In genomic region chr12:80917764-80918163, GRCm38 (mm10) we compare ENCODE assay signal across 10 mouse cellular contexts. TPM values are rescaled to one million over a fixed set of nuclear protein-coding genes. Genes with fewer than 3 reads are reported as not detected.
DNase-seq lines count a peak whose midpoint lies in the region; ATAC-seq and TF ChIP-seq lines count a peak whose summit lies in the region.
"Had no signal": no experiment of that assay in that cellular context is flagged by ENCODE, and none has a peak within 500 bp of the region (broad histone marks: within the 10 kb centered on the region; RNA-seq: fewer than 3 reads in every experiment).

No protein-coding gene starts in this region.

- no peaks in the 10 kb centered on the region for H3K36me3 ChIP-seq in kidney, postnatal 0 days (ENCODE audit: insufficient read depth, low read length)
- no peaks in the 10 kb centered on the region for H3K36me3 ChIP-seq in kidney, embryonic 15.5 days
- H3K36me3 ChIP-seq in embryonic facial prominence, embryonic 11.5 days (replicated peaks; ENCODE audit: control insufficient read depth, insufficient read depth, low read depth, low read length) = no peaks in the 10 kb centered on the region
- no peaks in the 10 kb centered on the region for H3K36me3 ChIP-seq in hindbrain, embryonic 13.5 days
- H3K36me3 ChIP-seq: embryonic facial prominence, embryonic 13.5 days; lung, embryonic 15.5 days had no signal

- H3K27me3 ChIP-seq in kidney, postnatal 0 days (ENCODE audit: insufficient read depth, low read length) = no peaks in the 10 kb centered on the region
- no peaks in the 10 kb centered on the region for H3K27me3 ChIP-seq in kidney, embryonic 15.5 days
- no peaks in the 10 kb centered on the region for H3K27me3 ChIP-seq in embryonic facial prominence, embryonic 11.5 days (ENCODE audit: control insufficient read depth, insufficient read depth, low read length)
- no peaks in the 10 kb centered on the region for H3K27me3 ChIP-seq in hindbrain, embryonic 13.5 days
- H3K27me3 ChIP-seq: embryonic facial prominence, embryonic 13.5 days; lung, embryonic 15.5 days had no signal

- intact Hi-C loops in heart, postnatal 25 days (cut with DNase I) = no loop called here

- H3K4me2 ChIP-seq in kidney, postnatal 0 days (ENCODE audit: low read length) = no peak overlapping the region
- no peak overlapping the region for H3K4me2 ChIP-seq in kidney, embryonic 15.5 days
- no peak overlapping the region for H3K4me2 ChIP-seq in embryonic facial prominence, embryonic 11.5 days (ENCODE audit: low read depth, low read length)
- no peak overlapping the region for H3K4me2 ChIP-seq in hindbrain, embryonic 13.5 days
- H3K4me2 ChIP-seq: embryonic facial prominence, embryonic 13.5 days; lung, embryonic 15.5 days had no signal

- DNase-seq in kidney, postnatal 0 days (ENCODE audit: low spot score) = no peak
- DNase-seq in MEL-GATA-1-ER (ENCODE audit: extremely low read depth, low read depth) = peak; percentile 25
- DNase-seq in embryonic facial prominence, embryonic 11.5 days (ENCODE audit: low spot score) = peak; percentile 15
- peak; percentile 21 to 53 for DNase-seq in natural killer cell, adult 2 months (ENCODE audit: low spot score in 2 of 2)
- DNase-seq in layer of hippocampus, adult 8-10 months (ENCODE audit: low spot score in 2 of 2) = no peak
- DNase-seq in heart, postnatal 25 days (ENCODE audit: low spot score) = no peak

- H3K9me3 ChIP-seq in kidney, postnatal 0 days (replicated peaks; ENCODE audit: low read length) = no peaks in the 10 kb centered on the region
- H3K9me3 ChIP-seq in kidney, embryonic 15.5 days (replicated peaks) = no peaks in the 10 kb centered on the region
- H3K9me3 ChIP-seq in embryonic facial prominence, embryonic 11.5 days (replicated peaks; ENCODE audit: control insufficient read depth, low read length) = no peaks in the 10 kb centered on the region
- H3K9me3 ChIP-seq in hindbrain, embryonic 13.5 days = no peaks in the 10 kb centered on the region
- H3K9me3 ChIP-seq: embryonic facial prominence, embryonic 13.5 days; lung, embryonic 15.5 days had no signal

- no peaks in the 10 kb centered on the region for H3K4me1 ChIP-seq in kidney, postnatal 0 days (replicated peaks; ENCODE audit: insufficient read depth, low read length)
- peaks cover 3% of the 10 kb centered on the region for H3K4me1 ChIP-seq in kidney, embryonic 15.5 days
- no peaks in the 10 kb centered on the region for H3K4me1 ChIP-seq in embryonic facial prominence, embryonic 11.5 days (ENCODE audit: control insufficient read depth, insufficient read depth, low read length)
- H3K4me1 ChIP-seq in hindbrain, embryonic 13.5 days (replicated peaks) = no peaks in the 10 kb centered on the region
- H3K4me1 ChIP-seq: lung, embryonic 15.5 days had no signal

- H3K27ac ChIP-seq in kidney, postnatal 0 days = no peak overlapping the region
- no peak overlapping the region for H3K27ac ChIP-seq in kidney, embryonic 15.5 days
- no peak overlapping the region for H3K27ac ChIP-seq in embryonic facial prominence, embryonic 11.5 days (replicated peaks; ENCODE audit: low read depth, low read length)
- H3K27ac ChIP-seq in hindbrain, embryonic 13.5 days = no peak overlapping the region
- H3K27ac ChIP-seq: embryonic facial prominence, embryonic 13.5 days; lung, embryonic 15.5 days had no signal

- TF ChIP-seq CTCF in kidney, postnatal 0 days (IDR thresholded peaks at IDR 0.05; ENCODE audit: low read depth) = peak; percentile 51; the same call in 1 of the 2 replicates

- 61% methylated on average over 7 of the region's 7 CpGs for WGBS in kidney, postnatal 0 days
- WGBS in kidney, embryonic 15.5 days = 52% methylated on average over 7 of the region's 7 CpGs
- WGBS in embryonic facial prominence, embryonic 11.5 days = 58% methylated on average over 7 of the region's 7 CpGs
- 54% methylated on average over 7 of the region's 7 CpGs for WGBS in hindbrain, embryonic 13.5 days

- no peak for ATAC-seq in kidney, postnatal 0 days (replicated peaks; ENCODE audit: low FRiP score, low read depth)
- ATAC-seq in kidney, embryonic 15.5 days (replicated peaks; ENCODE audit: low FRiP score) = no peak
- no peak for ATAC-seq in embryonic facial prominence, embryonic 11.5 days (replicated peaks; ENCODE audit: insufficient number of reproducible peaks, low FRiP score, low TSS enrichment, low read depth)
- ATAC-seq in hindbrain, embryonic 13.5 days (ENCODE audit: low FRiP score) = no peak

- H3K9ac ChIP-seq in kidney, postnatal 0 days (ENCODE audit: low read depth, low read length) = no peak overlapping the region
- H3K9ac ChIP-seq in kidney, embryonic 15.5 days = no peak overlapping the region
- no peak overlapping the region for H3K9ac ChIP-seq in embryonic facial prominence, embryonic 11.5 days (replicated peaks; ENCODE audit: low read length)
- no peak overlapping the region for H3K9ac ChIP-seq in hindbrain, embryonic 13.5 days
- H3K9ac ChIP-seq: embryonic facial prominence, embryonic 13.5 days; lung, embryonic 15.5 days had no signal

- no peak overlapping the region for H3K4me3 ChIP-seq in kidney, postnatal 0 days (replicated peaks; ENCODE audit: low read depth, low read length)
- no peak overlapping the region for H3K4me3 ChIP-seq in kidney, embryonic 15.5 days (replicated peaks)
- H3K4me3 ChIP-seq in embryonic facial prominence, embryonic 11.5 days (ENCODE audit: low read depth, low read length) = no peak overlapping the region
- H3K4me3 ChIP-seq in hindbrain, embryonic 13.5 days = no peak overlapping the region
- H3K4me3 ChIP-seq: embryonic facial prominence, embryonic 13.5 days; lung, embryonic 15.5 days had no signal

RNA-seq across cellular contexts. Expression of gene Srsf5, which starts 27.5 kb away (rescaled TPM):
- polyA plus RNA-seq in kidney, postnatal 0 days (2015; fragmentation: Nextera tagmentation; extraction: Ambion mirVana) = 659 and 670 TPM in 2 replicates
- polyA plus RNA-seq in kidney, embryonic 15.5 days (2015; fragmentation: Nextera tagmentation; extraction: Ambion mirVana) = 593 and 603 TPM in 2 replicates
- polyA plus RNA-seq in embryonic facial prominence, embryonic 11.5 days (2014; fragmentation: Nextera tagmentation; extraction: Ambion mirVana) = 456 and 458 TPM in 2 replicates
- 100 to 1,000 TPM; 313 to 401 (median 363) TPM for total RNA-seq in layer of hippocampus, adult 8-10 months (2022)
- 479 and 495 TPM in 2 replicates for polyA plus RNA-seq in hindbrain, embryonic 13.5 days (2015; fragmentation: Nextera tagmentation; extraction: Ambion mirVana)
- total RNA-seq in heart, postnatal 25 days (2021) = 100 to 1,000 TPM; 105 to 109 TPM

RNA-seq across cellular contexts. Expression of gene Slc10a1, which starts 50.7 kb away (rescaled TPM):
- polyA plus RNA-seq in kidney, postnatal 0 days (2015; fragmentation: Nextera tagmentation; extraction: Ambion mirVana) = 1.7 and 4.0 TPM in 2 replicates
- 0.82 and 0.96 TPM in 2 replicates for polyA plus RNA-seq in kidney, embryonic 15.5 days (2015; fragmentation: Nextera tagmentation; extraction: Ambion mirVana)
- 0.20 TPM in 1 of 2 replicates, not detected in the other for polyA plus RNA-seq in embryonic facial prominence, embryonic 11.5 days (2014; fragmentation: Nextera tagmentation; extraction: Ambion mirVana)
- total RNA-seq in layer of hippocampus, adult 8-10 months (2022) = not detected
- polyA plus RNA-seq in hindbrain, embryonic 13.5 days (2015; fragmentation: Nextera tagmentation; extraction: Ambion mirVana) = 0.21 and 0.76 TPM in 2 replicates
- not detected for total RNA-seq in heart, postnatal 25 days (2021)

Comparison
In these comparisons a context has a peak if more than half of its experiments do, and no peak if none do; other contexts are left out.
1. DNase-seq: peak in MEL-GATA-1-ER (single experiment), embryonic facial prominence, embryonic 11.5 days (single experiment) and natural killer cell, adult 2 months (2 of 2); none in kidney, postnatal 0 days (single experiment), layer of hippocampus, adult 8-10 months (0 of 2) and heart, postnatal 25 days (single experiment).